Mouse (Mus musculus) cerebellum, adult 2 months (tissue): ENCODE data around the gene Myadm.

Source experiments
- CTCF ChIP-seq: fragments of 200-500 bp; IDR thresholded peaks from 2 replicates; pipeline ENCODE4 v1.5.1; 2011; ENCODE audit warnings: low read depth, mild to moderate bottlenecking, control low read depth, low read length, moderate library complexity, borderline replicate concordance; ENCODE audit not compliant: insufficient read depth
- POLR2A ChIP-seq: fragments of 200-500 bp; IDR thresholded peaks from 2 replicates; pipeline ENCODE4 v1.6.1; 2011; ENCODE audit warnings: low read length, control low read depth, borderline replicate concordance; ENCODE audit not compliant: insufficient read depth

DNA sequence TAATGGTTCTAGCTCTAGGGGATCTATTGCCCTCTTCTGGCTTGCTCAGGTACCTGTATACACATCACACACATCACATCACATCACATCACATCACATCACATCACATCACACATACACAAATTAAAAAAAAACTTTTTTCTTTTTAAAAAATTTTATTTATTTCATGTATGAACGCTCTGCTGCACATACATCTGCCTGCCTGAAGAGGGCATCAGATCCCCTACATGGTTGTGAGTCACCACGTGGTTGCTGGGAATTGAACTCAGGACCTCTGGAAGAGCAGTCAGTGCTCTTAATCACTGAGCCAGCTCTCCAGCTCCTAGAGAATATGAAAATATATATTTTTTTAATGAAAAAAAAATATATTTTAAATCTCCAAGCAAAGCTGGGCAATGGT, 49.7 kb upstream of the Myadm start:
- TF ChIP-seq CTCF = no peak
- no peak for TF ChIP-seq POLR2A
